ENCODE assay signal across 8 mouse cellular contexts in the genomic region with DNA sequence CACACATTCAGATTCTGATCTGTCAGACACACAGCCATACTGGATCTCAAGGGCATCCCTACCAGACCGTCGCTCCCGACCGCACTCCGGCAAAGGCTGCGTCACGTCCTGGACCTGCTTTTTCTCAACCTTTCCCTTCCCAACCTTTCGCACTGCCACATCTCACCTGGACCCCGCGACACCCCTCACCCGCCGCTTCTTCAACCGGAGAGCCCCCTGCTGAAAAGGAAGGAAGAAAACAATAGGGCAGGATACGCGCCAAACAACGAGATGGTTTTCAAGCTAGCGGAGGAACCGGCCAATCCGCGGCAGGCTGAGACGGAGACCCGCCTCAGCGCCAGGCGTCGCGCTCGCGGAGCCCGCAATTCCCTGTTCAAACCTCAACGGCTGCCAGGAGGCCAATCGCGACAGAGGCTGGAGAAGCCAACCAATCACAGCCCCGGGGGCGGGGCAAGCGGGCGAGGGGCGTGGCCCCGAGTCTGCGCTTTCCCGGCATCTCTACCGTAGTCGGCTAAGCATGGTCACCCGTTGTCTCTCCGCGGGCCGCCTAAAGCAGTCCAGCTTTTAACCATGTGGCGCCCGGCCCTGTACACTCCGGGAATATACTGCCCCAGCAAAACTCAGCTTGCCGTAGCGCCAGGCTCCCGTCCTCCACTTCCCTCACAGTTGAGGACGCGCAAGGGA. TPM values are rescaled to one million over a fixed set of nuclear protein-coding genes. Genes with fewer than 3 reads are reported as not detected.
DNase-seq lines count a peak whose midpoint lies in the region; ATAC-seq lines count a peak whose summit lies in the region.

Gene Ncapd2 (minus strand): TSS at position 370 of the 684 bp plus-strand sequence.
Gene Mrpl51 (plus strand): TSS at position 470 of the 684 bp plus-strand sequence.

- DNase-seq in R1 (ENCODE audit: low read depth, low spot score) = peak; percentile 99
- peak; percentile 98 to 99 for DNase-seq in cerebellum, postnatal 25 days
- DNase-seq in frontal cortex, postnatal 25 days (ENCODE audit: low spot score in 2 of 2) = peak; percentile 96 to 97
- DNase-seq in hindbrain, embryonic 14.5 days (ENCODE audit: low spot score) = peak; percentile 99
- peak; percentile 95 to 97 for DNase-seq in layer of hippocampus, postnatal 36 days
- DNase-seq in lung, postnatal 36 days = peak; percentile 98
- peak; percentile 99 for DNase-seq in retina, postnatal 1 day
- peak; percentile 94 to 95 for DNase-seq in urinary bladder, adult 18-20 months (ENCODE audit: low spot score in 2 of 2)

- H3K9ac ChIP-seq in hindbrain, embryonic 14.5 days = peak within 1 kb of the TSS; percentile 84

- 1% methylated on average over 54 of the region's 54 CpGs for WGBS in hindbrain, embryonic 14.5 days

- peaks cover 12% of the 10 kb centered on the region for H3K4me1 ChIP-seq in hindbrain, embryonic 14.5 days (replicated peaks; ENCODE audit: control insufficient read depth, insufficient read depth, low read length)

- H3K4me2 ChIP-seq in hindbrain, embryonic 14.5 days (replicated peaks) = peak within 1 kb of the TSS; percentile 88

- H3K4me3 ChIP-seq in hindbrain, embryonic 14.5 days (replicated peaks; ENCODE audit: low read length) = peak within 1 kb of the TSS; percentile 75

- H3K36me3 ChIP-seq in hindbrain, embryonic 14.5 days (replicated peaks; ENCODE audit: control insufficient read depth, insufficient read depth) = peaks cover 48% of the 10 kb centered on the region

- peak; percentile 97 for ATAC-seq in hindbrain, embryonic 14.5 days (ENCODE audit: low FRiP score)

- H3K27ac ChIP-seq in hindbrain, embryonic 14.5 days = peak within 1 kb of the TSS; percentile 99

- no peaks in the 10 kb centered on the region for H3K9me3 ChIP-seq in hindbrain, embryonic 14.5 days (ENCODE audit: control insufficient read depth, low read length)

- no peaks in the 10 kb centered on the region for H3K27me3 ChIP-seq in hindbrain, embryonic 14.5 days (ENCODE audit: control insufficient read depth, insufficient read depth, low read length)

RNA-seq across cellular contexts. Expression of gene Ncapd2, which starts in this region (rescaled TPM):
- polyA plus RNA-seq in hindbrain, embryonic 14.5 days (2014; fragmentation: Nextera tagmentation; extraction: Ambion mirVana) = 40.1 and 40.7 TPM in 2 replicates
- 10 to 100 TPM; 22.8 to 26.5 TPM for total RNA-seq in layer of hippocampus, postnatal 36 days (2021)

RNA-seq across cellular contexts. Expression of gene Mrpl51, which starts in this region (rescaled TPM):
- polyA plus RNA-seq in hindbrain, embryonic 14.5 days (2014; fragmentation: Nextera tagmentation; extraction: Ambion mirVana) = 140 and 142 TPM in 2 replicates
- 10 to 100 TPM; 70.7 to 72.3 TPM for total RNA-seq in layer of hippocampus, postnatal 36 days (2021)

Comparison
In these comparisons a context has a peak if more than half of its experiments do, and no peak if none do; other contexts are left out.
1. Peak in every context shown above with its lines: DNase-seq, ATAC-seq, H3K4me3 ChIP-seq and H3K27ac ChIP-seq.